Mouse (Mus musculus) adrenal gland, postnatal 0 days (tissue): Measurements from ENCODE around the gene Abcc4. TPM values are rescaled to one million over a fixed set of nuclear protein-coding genes. Genes with fewer than 3 reads are reported as not detected.

Experiments used
- microRNA-seq: library from miRNA; unstranded; fragments of <30 nt; microRNA quantifications from one replicate; pipeline ENCODE4, GENCODE M21; 2016; ENCODE audit warnings: borderline replicate concordance; ENCODE audit not compliant: insufficient number of aligned reads
- polyA plus RNA-seq: library from polyadenylated mRNA; unstranded; fragments of >200 nt; fragmentation: Nextera tagmentation; extraction: Ambion mirVana; gene quantifications from 2 replicates; pipeline ENCODE4 v1.2.1, GENCODE M21; 2015

The Abcc4 gene
- 2.3 and 3.8 TPM in 2 replicates for polyA plus RNA-seq

DNA sequence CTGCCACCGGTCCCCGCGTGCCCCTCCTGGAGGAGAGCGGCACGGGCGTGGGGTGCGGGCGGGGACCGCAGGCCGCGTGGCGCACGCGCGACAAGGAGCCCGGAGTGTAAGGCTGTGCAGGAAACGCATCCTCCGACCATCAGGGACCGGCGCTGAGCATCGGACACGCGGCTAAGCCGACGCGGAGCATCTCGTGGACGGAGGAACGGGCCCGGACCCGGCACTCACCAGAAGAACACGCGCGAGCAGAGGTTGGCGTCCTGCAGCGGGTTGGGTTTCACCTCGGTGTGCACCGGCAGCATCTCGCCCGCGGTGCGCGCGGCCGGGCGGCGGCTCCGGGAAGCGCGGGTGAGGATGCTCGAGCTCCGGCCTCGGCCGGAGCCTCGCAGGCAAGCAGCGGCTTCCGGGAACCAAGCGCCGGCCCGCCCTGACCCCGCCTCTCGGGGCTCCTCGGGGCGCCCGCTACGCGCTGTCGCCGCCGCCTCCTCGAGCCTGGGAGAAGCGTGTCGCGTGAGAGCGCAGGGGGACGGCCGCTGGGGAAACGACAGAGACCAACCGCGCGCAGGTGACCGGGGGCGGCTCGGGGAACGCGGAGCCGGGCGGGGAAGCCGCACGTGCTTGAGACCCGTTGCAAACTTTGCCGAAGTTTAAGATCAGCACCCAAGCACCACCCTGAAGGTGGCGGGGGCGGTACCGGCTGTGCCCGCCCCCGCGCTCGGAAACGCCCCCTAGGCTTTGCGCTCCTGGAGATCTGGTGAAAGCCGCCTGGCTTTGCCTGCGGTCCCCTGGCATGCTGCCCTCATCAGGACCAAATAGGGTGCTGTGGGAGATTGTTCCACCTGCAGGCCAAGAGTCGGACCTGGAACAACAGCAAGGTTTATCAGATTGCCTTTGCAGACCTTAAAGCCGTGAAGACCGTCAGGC lies at the start of gene Abcc4:
Gene Abcc4, minus strand, starts transcription at position 412 of the 924 bp plus-strand sequence.

Small RNA genes within 50 kb of the gene (microRNA-seq; reads per million reads assigned to microRNA genes)
- not detected for gene Mir6391

Other genes with a start within 250 kb of the Abcc4 start
- gene Cldn10, start 81.7 kb upstream of the Abcc4 start, polyA plus RNA-seq: 4.2 and 5.9 TPM in 2 replicates
- 7.8 and 8.1 TPM in 2 replicates for gene Dzip1, start 219.2 kb upstream of the Abcc4 start, polyA plus RNA-seq
- 32.5 and 42.7 TPM in 2 replicates for gene Dnajc3, start 231.8 kb upstream of the Abcc4 start, polyA plus RNA-seq